Mouse (Mus musculus) forebrain, embryonic 15.5 days (tissue): ENCODE data around the gene Zyg11a. TPM values are rescaled to one million over a fixed set of nuclear protein-coding genes. Genes with fewer than 3 reads are reported as not detected.
"Not testable (repeated sequence)": the region's sequence is repeated elsewhere in the genome, so short reads cannot be mapped to it uniquely, and the experiment has no call there.

ENCODE experiments used
- ATAC-seq: fragments of 200-750 bp; cut with Nextera tagmentation; replicated peaks from 2 replicates; pipeline ENCODE4 v1.8.0; 2017; ENCODE audit warnings: mild to moderate bottlenecking, moderate TSS enrichment, moderate library complexity
- H3K27ac ChIP-seq: fragments of 300-500 bp; sonication (generic); replicated peaks from 2 replicates; pipeline ENCODE4 v1.5.1; 2015; ENCODE audit warnings: mild to moderate bottlenecking, inconsistent platforms
- H3K27me3 ChIP-seq: fragments of 300-500 bp; sonication (generic); 2 replicates; pipeline ENCODE4 v1.6.1; 2015; ENCODE audit warnings: inconsistent platforms
- H3K36me3 ChIP-seq: fragments of 300-500 bp; sonication (generic); 2 replicates; pipeline ENCODE4 v1.6.1; 2015; ENCODE audit warnings: mild to moderate bottlenecking, inconsistent platforms
- H3K4me1 ChIP-seq: fragments of 300-500 bp; sonication (generic); 2 replicates; pipeline ENCODE4 v1.6.1; 2015; ENCODE audit warnings: inconsistent platforms
- H3K4me2 ChIP-seq: fragments of 300-500 bp; sonication (generic); replicated peaks from 2 replicates; pipeline ENCODE4 v1.6.1; 2015; ENCODE audit warnings: mild to moderate bottlenecking, inconsistent platforms
- H3K4me3 ChIP-seq: fragments of 300-500 bp; sonication (generic); 2 replicates; pipeline ENCODE4 v1.5.1; 2015; ENCODE audit warnings: mild to moderate bottlenecking, inconsistent platforms
- H3K9ac ChIP-seq: fragments of 300-500 bp; sonication (generic); replicated peaks from 2 replicates; pipeline ENCODE4 v1.6.1; 2015; ENCODE audit warnings: mild to moderate bottlenecking, inconsistent platforms
- H3K9me3 ChIP-seq: fragments of 300-500 bp; sonication (generic); 2 replicates; pipeline ENCODE4 v1.6.1; 2016; ENCODE audit warnings: inconsistent platforms
- WGBS: fragments of 180-500 bp; shearing (Covaris S2); methylation state at CpG from one replicate; pipeline ENCODE4 v1.1.7; 2015; ENCODE audit warnings: mixed read lengths; 5-methylcytosine and 5-hydroxymethylcytosine counted together
- polyA plus RNA-seq: library from polyadenylated mRNA; unstranded; fragments of >200 nt; fragmentation: Nextera tagmentation; extraction: Ambion mirVana; gene quantifications from 2 replicates; pipeline ENCODE4 v1.2.1, GENCODE M21; 2015

The Zyg11a gene
- polyA plus RNA-seq, 1 experiment from 2014 or later, result not detected

DNA sequence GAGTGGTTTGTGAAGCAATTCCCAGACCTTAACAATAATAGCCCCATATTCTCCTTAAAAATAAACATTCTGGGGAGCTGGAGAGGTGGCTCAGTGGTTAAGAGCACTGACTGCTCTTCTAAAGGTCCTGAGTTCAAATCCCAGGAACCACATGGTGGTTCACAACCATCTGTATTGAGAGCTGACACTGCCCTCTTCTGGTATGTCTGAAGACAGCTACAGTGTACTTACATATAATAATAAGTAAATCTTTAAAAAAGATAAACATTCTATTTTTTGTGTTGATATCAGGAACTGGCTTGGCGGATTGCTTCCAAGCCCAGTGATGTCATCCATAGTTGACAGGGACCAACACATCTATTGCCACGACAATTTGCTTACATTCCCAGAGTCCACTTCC lies 74.7 kb downstream of the Zyg11a start:
- H3K9me3 ChIP-seq, H3K36me3 ChIP-seq, H3K4me1 ChIP-seq, H3K27ac ChIP-seq, H3K4me2 ChIP-seq, H3K9ac ChIP-seq, H3K4me3 ChIP-seq, H3K27me3 ChIP-seq, ATAC-seq: not testable (repeated sequence)
- WGBS, result 89% methylated on average over 2 of the region's 2 CpGs

DNA sequence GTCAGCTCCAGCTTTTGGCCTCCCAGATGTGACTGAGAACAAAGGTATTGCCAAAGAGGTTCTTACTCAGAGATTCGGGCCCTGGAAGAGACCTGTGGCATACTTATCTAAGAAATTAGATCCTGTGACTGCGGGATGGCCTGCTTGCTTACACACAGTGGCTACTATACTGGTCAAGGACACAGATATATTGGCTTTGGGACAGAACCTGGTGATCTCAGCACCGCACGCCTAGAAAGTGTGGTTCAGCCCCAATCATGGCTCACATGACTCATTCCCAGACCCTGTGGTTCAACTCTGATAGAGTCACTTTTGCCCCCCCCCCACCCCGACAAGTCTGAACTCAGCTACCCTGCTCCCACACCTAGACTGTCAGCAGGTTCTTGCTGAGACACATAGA lies 80.9 kb downstream of the Zyg11a start:
- Histone ChIP-seq H3K27ac (no peak overlapping the region), H3K9ac (no peak overlapping the region), H3K9me3 (no peaks in the 10 kb centered on the region), H3K27me3 (no peaks in the 10 kb centered on the region), H3K4me3 (no peak overlapping the region), H3K36me3 (no peaks in the 10 kb centered on the region), H3K4me1 (no peaks in the 10 kb centered on the region), H3K4me2 (no peak overlapping the region)
- ATAC-seq, result no peak
- 90% methylated on average over 5 of the region's 5 CpGs for WGBS

Other genes starting within 250 kb of the Zyg11a start
- gene Slc1a7, start 249.7 kb downstream of the Zyg11a start, polyA plus RNA-seq, result 0.05 TPM in 1 of 2 replicates, not detected in the other
- gene Podn, start 121.6 kb downstream of the Zyg11a start, polyA plus RNA-seq, result 0.14 and 0.33 TPM in 2 replicates
- gene Scp2, start 73.0 kb downstream of the Zyg11a start, polyA plus RNA-seq, result 206 and 214 TPM in 2 replicates
- gene Echdc2, start 52.6 kb downstream of the Zyg11a start, polyA plus RNA-seq, result 10.0 and 10.4 TPM in 2 replicates
- gene Zyg11b, start 83.0 kb upstream of the Zyg11a start, polyA plus RNA-seq, result 31.0 and 32.8 TPM in 2 replicates
- 47.1 and 48.9 TPM in 2 replicates for gene Coa7, start 110.1 kb upstream of the Zyg11a start, polyA plus RNA-seq
- 0.79 and 1.7 TPM in 2 replicates for gene Shisal2a, start 165.3 kb upstream of the Zyg11a start, polyA plus RNA-seq
- gene Gpx7, start 188.9 kb upstream of the Zyg11a start, polyA plus RNA-seq, result 25.3 and 28.2 TPM in 2 replicates
- 75.7 and 77.1 TPM in 2 replicates for gene Tut4, start 241.4 kb upstream of the Zyg11a start, polyA plus RNA-seq